Mouse (Mus musculus) heart, embryonic 10.5 days (tissue): ENCODE measurements around the gene Zfhx3. TPM values are rescaled to one million over a fixed set of nuclear protein-coding genes. Genes with fewer than 3 reads are reported as not detected.

Experiments used
- DNase-seq: peaks from one replicate; pipeline ENCODE4 v3.0.0-alpha.2; 2017; ENCODE audit warnings: low spot score
- H3K27ac ChIP-seq: fragments of 300-500 bp; sonication (generic); 2 replicates; pipeline ENCODE4 v1.5.1; 2016; ENCODE audit warnings: mild to moderate bottlenecking
- H3K27me3 ChIP-seq: fragments of 300-500 bp; sonication (generic); 2 replicates; pipeline ENCODE4 v1.6.1; 2016; ENCODE audit warnings: mild to moderate bottlenecking; ENCODE audit not compliant: poor library complexity, insufficient read depth, severe bottlenecking
- H3K36me3 ChIP-seq: fragments of 300-500 bp; sonication (generic); 2 replicates; pipeline ENCODE4 v1.6.1; 2016; ENCODE audit warnings: mild to moderate bottlenecking, moderate library complexity
- H3K4me1 ChIP-seq: fragments of 300-500 bp; sonication (generic); 2 replicates; pipeline ENCODE4 v1.6.1; 2016; ENCODE audit warnings: mild to moderate bottlenecking
- H3K4me3 ChIP-seq: fragments of 300-500 bp; sonication (generic); 2 replicates; pipeline ENCODE4 v1.5.1; 2016; ENCODE audit warnings: mild to moderate bottlenecking, moderate library complexity
- H3K9me3 ChIP-seq: fragments of 300-500 bp; sonication (generic); 2 replicates; pipeline ENCODE4 v1.6.1; 2016; ENCODE audit warnings: mild to moderate bottlenecking, moderate library complexity
- WGBS: fragments of 180-500 bp; shearing (Covaris S2); methylation state at CpG from one replicate; pipeline ENCODE4 v1.1.7; 2016; 5-methylcytosine and 5-hydroxymethylcytosine counted together
- polyA plus RNA-seq: library from polyadenylated mRNA; unstranded; fragments of >200 nt; fragmentation: Nextera tagmentation; extraction: Ambion mirVana; gene quantifications from 2 replicates; pipeline ENCODE4 v1.2.1, GENCODE M21; 2016

Zfhx3 gene
- polyA plus RNA-seq, 1 experiment from 2014 or later = 9.7 TPM

GRCm38 (mm10) chr8:108689694-108690093 lies 747.2 kb downstream of the Zfhx3 start:
- peaks cover 15% of the 10 kb centered on the region for H3K27me3 ChIP-seq
- H3K9me3 ChIP-seq = no peaks in the 10 kb centered on the region
- DNase-seq = no peak
- no peak overlapping the region for H3K27ac ChIP-seq
- WGBS = 89% methylated on average over 9 of the region's 9 CpGs
- no peak overlapping the region for H3K4me3 ChIP-seq
- H3K4me1 ChIP-seq = peaks cover 26% of the 10 kb centered on the region
- H3K36me3 ChIP-seq = no peaks in the 10 kb centered on the region

DNA sequence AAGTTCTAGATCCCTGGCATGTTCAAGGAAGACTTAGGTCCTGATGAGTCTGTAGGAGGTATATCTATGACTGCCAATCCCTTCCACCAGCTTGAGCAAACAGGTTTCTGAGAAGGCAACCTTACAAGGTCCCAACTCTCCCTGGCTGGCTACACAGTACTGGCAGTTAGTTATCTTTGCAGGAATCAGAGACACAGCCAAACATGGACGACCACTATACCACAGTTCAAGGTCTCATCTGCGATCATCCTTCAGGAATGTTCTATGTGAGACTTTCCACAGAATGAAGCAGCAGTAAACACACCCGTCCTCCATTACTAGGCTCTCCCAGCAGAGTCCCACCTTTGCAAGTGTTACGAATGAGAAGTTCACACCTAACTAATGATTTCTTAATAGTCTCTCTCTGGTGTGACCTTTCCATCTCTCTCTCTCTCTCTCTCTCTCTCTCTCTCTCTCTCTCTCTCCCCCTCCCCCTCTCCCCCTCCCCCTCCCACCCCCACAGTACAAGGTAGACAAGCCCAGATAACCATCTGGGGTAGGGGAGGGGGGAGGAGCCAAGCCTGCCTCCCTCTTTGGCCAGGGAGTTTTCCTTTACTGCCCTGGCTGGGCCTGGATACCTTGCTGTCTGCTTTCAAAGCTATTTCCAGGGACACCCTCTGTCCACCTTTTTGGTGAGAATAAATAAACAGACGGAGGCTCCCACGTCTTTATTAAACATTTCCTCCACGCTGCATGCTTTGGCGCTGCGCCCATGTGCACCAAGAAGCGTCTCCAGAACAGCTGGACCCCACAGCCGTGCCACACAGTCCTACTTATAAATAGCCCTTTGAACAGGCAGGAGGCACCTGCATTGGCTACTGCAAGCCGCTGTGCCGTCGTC lies 748.4 kb downstream of the Zfhx3 start:
- 0 out of 2 replicates have a peak overlapping the region, but pooled peaks have one; percentile 47 for H3K27ac ChIP-seq
- no peaks in the 10 kb centered on the region for H3K36me3 ChIP-seq
- H3K9me3 ChIP-seq = no peaks in the 10 kb centered on the region
- DNase-seq = no peak
- H3K27me3 ChIP-seq = peaks cover 26% of the 10 kb centered on the region
- 20% methylated on average over 14 of the region's 14 CpGs for WGBS
- peak overlapping the region; percentile 60 for H3K4me3 ChIP-seq
- peaks cover 34% of the 10 kb centered on the region for H3K4me1 ChIP-seq

DNA sequence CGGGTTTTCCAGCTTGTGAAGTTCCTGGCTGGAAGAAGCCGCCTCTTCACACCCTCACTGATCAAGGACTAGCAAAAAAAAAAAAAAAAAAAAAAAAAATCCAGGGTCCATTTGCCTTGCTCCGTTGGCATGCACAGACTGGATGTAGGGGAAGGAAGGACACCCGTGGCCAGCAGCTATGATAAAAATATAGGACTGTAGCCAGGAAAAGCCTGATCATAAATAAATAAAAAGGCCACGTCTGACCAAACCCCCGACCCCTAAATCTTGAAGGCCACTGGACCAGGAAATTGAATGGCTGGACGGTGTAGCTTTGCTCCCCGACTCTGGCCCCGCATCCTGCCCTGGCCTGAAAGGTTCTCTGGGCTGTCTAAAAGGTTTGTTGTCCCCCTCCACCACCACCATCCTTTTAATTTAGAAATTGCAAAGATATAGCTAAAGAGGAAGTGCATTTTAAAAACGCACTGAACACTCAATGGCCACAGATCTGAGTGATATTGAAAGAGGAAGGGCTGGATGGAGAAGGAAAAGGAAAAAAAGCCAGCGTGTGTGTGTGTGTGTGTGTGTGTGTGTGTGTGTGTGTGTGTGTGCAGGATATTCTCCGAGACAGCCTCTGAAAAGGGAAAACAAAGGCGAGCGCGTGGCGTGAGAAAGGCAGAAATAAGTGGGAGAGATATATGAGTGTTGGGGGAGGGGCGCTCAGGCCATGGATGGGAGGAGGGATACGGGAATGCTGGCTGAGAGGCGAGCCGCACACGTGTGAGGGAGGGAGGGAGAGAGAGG lies 749.2 kb downstream of the Zfhx3 start:
- Histone ChIP-seq H3K27ac (peak overlapping the region; percentile 86), H3K9me3 (no peaks in the 10 kb centered on the region), H3K27me3 (peaks cover 34% of the 10 kb centered on the region), H3K36me3 (no peaks in the 10 kb centered on the region), H3K4me1 (peaks cover 42% of the 10 kb centered on the region), H3K4me3 (peak overlapping the region; percentile 60)
- DNase-seq = no peak
- 4% methylated on average over 21 of the region's 21 CpGs for WGBS

DNA sequence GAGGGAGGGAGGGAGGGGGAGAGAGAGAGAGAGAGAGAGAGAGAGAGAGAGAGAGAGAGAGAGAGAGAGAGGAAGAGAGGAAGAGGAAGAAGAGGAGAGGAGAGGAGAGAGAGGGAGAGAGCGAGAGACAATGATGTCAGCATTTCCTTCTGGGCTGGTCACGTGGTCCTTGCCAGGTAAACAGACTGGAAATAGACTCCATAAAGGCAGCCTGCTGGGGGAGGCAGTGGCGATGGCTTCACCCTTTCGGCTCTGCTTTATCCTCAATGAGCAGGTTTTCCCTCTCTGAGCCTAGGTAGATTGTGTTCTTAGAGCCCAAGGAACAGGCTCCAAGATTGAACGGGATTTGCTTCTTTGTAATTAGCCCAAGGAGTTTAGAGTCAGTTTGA lies 749.8 kb downstream of the Zfhx3 start:
- no peak for DNase-seq
- Histone ChIP-seq H3K27ac (peak overlapping the region; percentile 86), H3K36me3 (no peaks in the 10 kb centered on the region), H3K27me3 (peaks cover 37% of the 10 kb centered on the region), H3K4me3 (peak overlapping the region; percentile 60), H3K4me1 (peaks cover 45% of the 10 kb centered on the region), H3K9me3 (no peaks in the 10 kb centered on the region)
- WGBS = 0% methylated on average over 5 of the region's 5 CpGs

DNA sequence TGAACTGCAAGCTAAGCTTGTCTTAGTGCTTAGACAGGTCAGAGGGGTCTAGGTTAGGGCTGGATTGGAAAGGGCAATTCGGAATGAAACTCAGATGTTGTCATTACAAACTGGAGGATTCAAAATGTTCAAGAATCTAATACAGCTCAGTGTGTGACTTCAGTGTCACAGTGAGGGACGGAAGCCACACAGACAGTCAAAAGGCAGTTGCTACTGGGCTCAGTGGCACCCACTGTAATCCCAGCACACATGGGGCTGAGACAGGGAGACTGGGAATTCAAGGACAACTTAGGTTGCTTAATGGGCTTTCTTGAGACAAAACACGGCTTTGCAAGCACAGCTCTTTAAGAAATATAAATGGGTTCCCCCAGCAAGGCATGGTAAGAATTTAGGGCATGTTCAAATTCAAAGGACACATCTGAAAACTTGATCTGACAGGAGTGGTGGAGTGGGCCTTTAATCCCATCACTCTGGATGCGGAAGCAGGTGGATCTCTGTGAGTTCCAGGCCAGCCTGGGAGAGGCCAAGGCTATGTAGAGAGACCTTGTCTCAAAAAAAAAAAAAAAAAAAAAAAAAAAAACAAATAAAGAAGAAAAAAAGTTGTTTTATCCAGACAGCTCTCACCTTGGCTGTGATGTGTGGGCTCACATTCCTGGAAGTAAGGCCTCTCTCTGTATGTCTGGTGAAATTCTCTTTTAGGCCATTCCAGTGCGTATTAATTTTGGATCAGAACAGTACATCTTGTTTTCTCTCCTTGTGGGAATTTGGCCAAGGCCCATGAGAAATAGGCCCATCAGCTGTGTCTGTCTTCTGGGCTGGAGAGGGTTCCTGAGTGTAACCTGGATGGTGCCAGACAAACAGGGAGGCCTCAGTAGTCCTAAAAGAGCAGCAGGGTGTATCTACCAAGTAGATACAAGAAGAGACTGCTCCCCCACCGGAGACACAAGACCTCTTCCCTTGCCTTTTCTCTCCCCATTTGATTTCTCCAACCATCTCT lies 750.5 kb downstream of the Zfhx3 start:
- DNase-seq = peak; percentile 66
- 64% methylated on average over 6 of the region's 6 CpGs for WGBS
- peak overlapping the region; percentile 60 for H3K4me3 ChIP-seq
- peak overlapping the region; percentile 86 for H3K27ac ChIP-seq
- peaks cover 44% of the 10 kb centered on the region for H3K27me3 ChIP-seq
- H3K36me3 ChIP-seq = no peaks in the 10 kb centered on the region
- peaks cover 51% of the 10 kb centered on the region for H3K4me1 ChIP-seq
- no peaks in the 10 kb centered on the region for H3K9me3 ChIP-seq

GRCm38 (mm10) chr8:108693841-108694240 lies 751.4 kb downstream of the Zfhx3 start:
- Histone ChIP-seq H3K4me1 (peaks cover 54% of the 10 kb centered on the region), H3K9me3 (no peaks in the 10 kb centered on the region), H3K36me3 (no peaks in the 10 kb centered on the region), H3K4me3 (no peak overlapping the region), H3K27me3 (peaks cover 51% of the 10 kb centered on the region), H3K27ac (no peak overlapping the region)
- WGBS = 56% methylated on average over 5 of the region's 5 CpGs
- DNase-seq = peak; percentile 68

DNA sequence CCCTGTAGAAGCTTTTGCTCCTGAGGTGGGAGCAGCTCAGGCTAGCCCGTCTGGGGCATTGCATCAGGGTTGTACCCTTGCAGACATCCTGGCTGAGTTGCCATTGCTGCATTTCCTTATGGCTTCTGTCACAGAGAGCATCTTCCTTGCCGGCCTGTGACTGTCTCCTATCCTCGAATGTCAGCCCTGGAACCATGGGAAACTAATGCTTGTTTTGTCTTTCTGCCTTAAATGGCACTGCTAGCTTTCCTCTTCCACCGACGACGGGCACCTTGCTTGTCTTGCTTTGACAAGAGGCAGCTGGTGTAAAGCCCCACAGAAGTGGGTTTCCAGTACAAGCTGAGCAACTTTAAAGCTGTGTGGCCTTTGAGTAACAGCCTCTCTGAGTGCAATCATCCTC lies 752.1 kb downstream of the Zfhx3 start:
- 30% methylated on average over 6 of the region's 6 CpGs for WGBS
- Histone ChIP-seq H3K9me3 (no peaks in the 10 kb centered on the region), H3K27me3 (peaks cover 57% of the 10 kb centered on the region), H3K27ac (no peak overlapping the region), H3K4me1 (peaks cover 59% of the 10 kb centered on the region), H3K4me3 (no peak overlapping the region), H3K36me3 (no peaks in the 10 kb centered on the region)
- peak; percentile 60 for DNase-seq

- WGBS = 4% methylated on average over 32 of the region's 32 CpGs
- Histone ChIP-seq H3K36me3 (no peaks in the 10 kb centered on the region), H3K4me1 (peaks cover 67% of the 10 kb centered on the region), H3K9me3 (no peaks in the 10 kb centered on the region), H3K27ac (0 out of 2 replicates have a peak overlapping the region, but pooled peaks have one; percentile 22), H3K4me3 (peak overlapping the region; percentile 53), H3K27me3 (peaks cover 66% of the 10 kb centered on the region)
- DNase-seq = peak; percentile 67
Measured at GRCm38 (mm10) chr8:108695242-108695880, 752.9 kb downstream of the Zfhx3 start.

DNA sequence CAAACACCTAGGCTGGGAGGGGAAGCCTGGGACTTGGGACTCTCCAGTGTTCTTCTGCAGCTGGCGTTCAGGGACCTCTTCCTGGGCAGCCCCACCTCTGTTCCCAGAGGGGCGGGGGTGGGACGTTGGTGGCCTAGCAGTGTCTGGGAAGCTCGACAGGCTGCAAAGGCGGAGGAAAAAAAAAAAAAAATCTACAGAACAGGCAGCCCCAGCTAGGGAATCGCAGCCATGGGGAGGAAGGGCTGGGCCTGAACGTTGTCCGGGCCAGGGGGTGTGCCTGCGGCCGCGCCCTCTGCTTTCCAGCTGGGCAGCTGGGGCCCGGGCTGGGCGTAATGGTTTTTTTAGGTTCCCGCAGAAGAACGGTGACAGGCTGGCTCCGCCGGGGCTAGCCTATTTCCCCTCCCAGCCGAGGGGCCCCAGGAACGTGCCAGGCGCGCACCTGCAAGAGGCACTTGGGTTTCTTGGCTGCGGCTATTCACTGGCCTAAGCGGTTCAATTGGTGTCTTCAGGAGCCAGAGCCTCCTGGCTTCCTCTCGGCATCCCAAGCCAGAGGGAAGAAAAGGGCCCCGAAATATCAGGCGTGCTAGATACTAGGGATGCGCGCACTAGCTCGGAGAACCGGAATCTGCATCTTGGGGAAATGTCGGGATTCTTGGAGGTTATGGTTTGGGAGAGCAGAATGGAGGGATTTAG lies 753.6 kb downstream of the Zfhx3 start:
- H3K9me3 ChIP-seq = no peaks in the 10 kb centered on the region
- H3K27me3 ChIP-seq = peaks cover 70% of the 10 kb centered on the region
- H3K36me3 ChIP-seq = no peaks in the 10 kb centered on the region
- WGBS = under 1% methylated on average over 31 of the region's 31 CpGs
- peaks cover 62% of the 10 kb centered on the region for H3K4me1 ChIP-seq
- 0 out of 2 replicates have a peak overlapping the region, but pooled peaks have one; percentile 22 for H3K27ac ChIP-seq
- no peak for DNase-seq
- peak overlapping the region; percentile 53 for H3K4me3 ChIP-seq

GRCm38 (mm10) chr8:108696631-108697410 lies 754.4 kb downstream of the Zfhx3 start:
- peak overlapping the region; percentile 53 for H3K4me3 ChIP-seq
- H3K9me3 ChIP-seq = no peaks in the 10 kb centered on the region
- H3K27ac ChIP-seq = no peak overlapping the region
- H3K36me3 ChIP-seq = no peaks in the 10 kb centered on the region
- H3K4me1 ChIP-seq = peaks cover 55% of the 10 kb centered on the region
- WGBS = 2% methylated on average over 27 of the region's 27 CpGs
- DNase-seq = no peak
- peaks cover 73% of the 10 kb centered on the region for H3K27me3 ChIP-seq

GRCm38 (mm10) chr8:108697589-108697988 lies 755.1 kb downstream of the Zfhx3 start:
- H3K4me3 ChIP-seq = peak overlapping the region; percentile 36

More at GRCm38 (mm10) chr8:108697589-108697988, 755.1 kb downstream of the Zfhx3 start:
- peaks cover 73% of the 10 kb centered on the region for H3K27me3 ChIP-seq
- WGBS = under 1% methylated on average over 13 of the region's 13 CpGs
- peaks cover 47% of the 10 kb centered on the region for H3K4me1 ChIP-seq
- H3K36me3 ChIP-seq = no peaks in the 10 kb centered on the region
- no peak overlapping the region for H3K27ac ChIP-seq
- DNase-seq = peak; percentile 81
- no peaks in the 10 kb centered on the region for H3K9me3 ChIP-seq
